Mouse (Mus musculus) ovary, adult 18-20 months (tissue): ENCODE results near the gene Gm43720.

Experiments
- DNase-seq: peaks from one replicate; pipeline ENCODE4 v3.0.0; 2022; ENCODE audit warnings: low spot score, mixed read lengths

Gm43720 gene

GRCm38 (mm10) chr5:138262001-138262400 is 17.8 kb downstream of the Gm43720 start:
- no peak for DNase-seq

- no peak for DNase-seq
These were observed 18.9 kb downstream of the Gm43720 start for GRCm38 (mm10) chr5:138260834-138261233.

- DNase-seq: no peak
These were observed 19.7 kb downstream of the Gm43720 start for GRCm38 (mm10) chr5:138260051-138260450.

- no peak for DNase-seq
These were observed 20.8 kb downstream of the Gm43720 start for GRCm38 (mm10) chr5:138258993-138259392.

GRCm38 (mm10) chr5:138258542-138258941 is 21.2 kb downstream of the Gm43720 start:
- no peak for DNase-seq

GRCm38 (mm10) chr5:138258078-138258477 is 21.7 kb downstream of the Gm43720 start:
- no peak for DNase-seq

- DNase-seq: no peak
These were observed 22.2 kb downstream of the Gm43720 start for GRCm38 (mm10) chr5:138257585-138257978.

GRCm38 (mm10) chr5:138256966-138257584 is 22.7 kb downstream of the Gm43720 start:
- no peak for DNase-seq

- DNase-seq: no peak
These were observed 23.7 kb downstream of the Gm43720 start for GRCm38 (mm10) chr5:138256094-138256467.

GRCm38 (mm10) chr5:138255353-138256093 is 24.2 kb downstream of the Gm43720 start, which contains the start of gene Lamtor4:
Lamtor4 (plus strand) TSS chr5:138255482.
- peak; percentile 93 for DNase-seq

GRCm38 (mm10) chr5:138253061-138253460 is 26.7 kb downstream of the Gm43720 start:
- DNase-seq: no peak

GRCm38 (mm10) chr5:138251144-138251543 is 28.6 kb downstream of the Gm43720 start:
- no peak for DNase-seq

GRCm38 (mm10) chr5:138241511-138241910 is 38.2 kb downstream of the Gm43720 start:
- DNase-seq: no peak

- no peak for DNase-seq
These were observed 45.5 kb downstream of the Gm43720 start for GRCm38 (mm10) chr5:138234224-138234623.

- DNase-seq: no peak
These were observed 46.0 kb downstream of the Gm43720 start for GRCm38 (mm10) chr5:138233778-138234177.

GRCm38 (mm10) chr5:138229511-138229910 is 50.2 kb downstream of the Gm43720 start:
- no peak for DNase-seq

GRCm38 (mm10) chr5:138228026-138228425 is 51.7 kb downstream of the Gm43720 start:
- DNase-seq: no peak

GRCm38 (mm10) chr5:138227367-138227766 is 52.4 kb downstream of the Gm43720 start:
- DNase-seq: no peak

GRCm38 (mm10) chr5:138226491-138226890 is 53.3 kb downstream of the Gm43720 start:
- no peak for DNase-seq

- no peak for DNase-seq
These were observed 54.1 kb downstream of the Gm43720 start, which contains the start of gene Nxpe5 for GRCm38 (mm10) chr5:138225700-138226099. Nxpe5 (plus strand) TSS chr5:138225898.

GRCm38 (mm10) chr5:138223287-138223686 is 56.5 kb downstream of the Gm43720 start:
- DNase-seq: no peak

- peak; percentile 28 for DNase-seq
These were observed 57.6 kb downstream of the Gm43720 start for GRCm38 (mm10) chr5:138222111-138222510.

GRCm38 (mm10) chr5:138219864-138220263 is 59.9 kb downstream of the Gm43720 start:
- no peak for DNase-seq
